Mouse (Mus musculus): Measurements from ENCODE around the gene Mrpl38. TPM values are rescaled to one million over a fixed set of nuclear protein-coding genes. Genes with fewer than 3 reads are reported as not detected.

Mrpl38 gene
- polyA plus RNA-seq, 2 experiments: 17.5 to 39.5 TPM

DNA sequence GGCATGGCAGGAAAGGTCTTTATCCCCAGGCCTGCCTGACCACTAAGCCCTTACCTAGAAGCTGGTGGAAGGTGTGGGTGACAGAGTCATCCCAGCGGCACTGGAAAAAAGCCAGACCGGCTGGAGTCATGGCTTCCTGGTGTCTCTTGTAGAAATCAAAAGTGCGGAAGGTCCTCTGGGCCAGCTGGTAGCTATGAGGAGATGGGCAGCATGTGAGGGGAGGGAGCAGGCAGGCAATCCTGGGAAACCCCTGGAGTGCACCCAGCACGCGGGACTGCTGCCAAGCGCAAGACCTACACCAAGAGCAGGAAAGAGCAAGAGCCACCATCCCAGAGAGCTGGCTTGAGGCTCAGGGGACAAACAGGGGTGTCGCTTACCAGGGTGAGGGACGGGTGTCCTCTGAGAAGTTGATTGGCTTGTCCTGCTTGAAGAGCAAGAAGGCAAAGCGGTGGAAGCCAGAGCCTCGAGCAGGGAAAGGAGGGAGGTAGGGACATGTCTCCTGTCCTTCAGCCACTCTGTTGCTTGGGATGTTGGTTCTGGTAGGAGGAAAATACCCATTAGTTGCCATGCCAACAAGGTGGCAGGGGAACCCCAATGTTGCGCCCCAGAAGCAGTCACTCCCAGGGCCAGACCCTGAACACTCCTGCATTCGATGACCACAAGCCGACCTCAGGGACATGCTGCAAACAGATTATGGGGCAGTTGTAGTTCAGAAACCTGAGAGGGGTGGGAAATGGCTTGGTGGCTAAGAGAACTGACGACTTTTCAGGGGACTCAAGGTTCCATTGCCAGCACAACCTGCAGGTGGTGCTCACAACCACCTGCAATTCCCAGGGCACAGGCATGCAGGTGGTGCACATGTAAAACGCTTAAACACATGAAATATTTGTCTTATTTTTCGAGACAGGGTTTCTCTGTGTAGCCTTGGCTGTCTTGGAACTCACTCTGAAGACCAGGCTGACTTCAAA lies 6.0 kb downstream of the Mrpl38 start:
- TF ChIP-seq CTCF (IDR thresholded peaks at IDR 0.05; ENCODE audit: low read depth) (peak; percentile 60), EP300 (IDR thresholded peaks at IDR 0.05; ENCODE audit: low read depth) (no peak)
- no peak overlapping the region for H3K4me3 ChIP-seq (ENCODE audit: insufficient read depth in 1 of 2, low read depth in 2 of 2, low read length in 2 of 2)
- 77% methylated on average over 16 of the region's 16 CpGs for WGBS (ENCODE audit: insufficient replicate concordance)

DNA sequence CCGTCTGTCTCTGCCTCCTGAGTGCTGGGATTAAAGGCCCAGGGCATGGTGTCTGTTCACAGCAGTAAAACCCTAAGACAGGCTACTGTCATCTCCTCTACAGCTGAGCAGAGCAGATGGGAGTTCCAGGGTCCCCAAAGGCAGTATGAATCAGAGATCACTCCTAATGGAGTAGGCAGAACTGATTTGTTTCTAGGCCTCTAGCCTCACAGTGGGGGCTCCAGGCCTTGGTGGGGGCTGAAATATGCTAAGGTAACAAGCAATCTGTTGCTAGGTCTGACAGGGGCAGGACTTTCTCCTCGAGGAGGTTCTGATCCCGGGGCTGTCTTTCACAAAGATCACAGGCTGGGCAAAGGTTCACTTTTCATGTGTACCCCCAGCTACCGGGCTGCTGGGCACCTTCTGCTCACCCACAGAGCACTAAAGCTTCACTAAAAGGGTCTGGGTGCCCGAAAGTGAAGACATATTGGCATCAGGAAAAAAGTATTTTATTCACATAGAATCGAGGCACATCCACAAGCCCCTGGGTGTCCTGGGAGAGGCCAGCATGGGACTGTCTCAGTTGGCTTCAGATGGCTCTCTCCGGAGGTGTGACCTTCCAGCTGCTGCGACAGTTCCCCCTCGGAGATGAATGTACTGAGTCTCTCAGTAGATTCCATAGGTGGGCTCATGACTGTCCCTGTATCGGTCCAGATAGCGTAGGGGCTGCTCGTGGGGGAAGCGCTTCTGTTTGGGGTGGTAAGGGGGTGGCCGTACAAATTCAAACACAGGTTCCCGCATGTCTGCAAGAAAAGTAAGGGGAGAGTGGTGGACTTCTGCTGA lies 7.1 kb downstream of the Mrpl38 start:
- H3K4me3 ChIP-seq (ENCODE audit: insufficient read depth in 1 of 2, low read depth in 2 of 2, low read length in 2 of 2): peak overlapping the region in 1 of 2 experiments; percentile 48; a peak in 1 of 4 replicates
- ATAC-seq (ENCODE audit: insufficient read depth): no peak
- TF ChIP-seq EP300 (IDR thresholded peaks at IDR 0.05; ENCODE audit: low read depth): no peak
- no peak for TF ChIP-seq CTCF (IDR thresholded peaks at IDR 0.05; ENCODE audit: low read depth)
- no peaks in the 10 kb centered on the region for H3K9me3 ChIP-seq (ENCODE audit: control insufficient read depth, low read length)
- H3K27ac ChIP-seq: no peak overlapping the region
- peaks cover 3 to 12% of the 10 kb centered on the region in 2 experiments; a peak in 3 of 4 replicates for H3K4me1 ChIP-seq (replicated peaks; ENCODE audit: control insufficient read depth in 2 of 2, insufficient read depth in 2 of 2, low read length in 1 of 2)
- H3K36me3 ChIP-seq (replicated peaks; ENCODE audit: control insufficient read depth, insufficient read depth, low read depth): no peaks in the 10 kb centered on the region
- no peak for DNase-seq (ENCODE audit: low read depth in 3 of 3, low spot score in 3 of 3)
- H3K27me3 ChIP-seq (ENCODE audit: control insufficient read depth, insufficient read depth, low read length): no peaks in the 10 kb centered on the region
- H3K4me2 ChIP-seq (ENCODE audit: low read depth): peak overlapping the region; percentile 54
- WGBS (ENCODE audit: insufficient replicate concordance): 77% methylated on average over 15 of the region's 15 CpGs
- H3K9ac ChIP-seq (replicated peaks): no peak overlapping the region

More for the DNA sequence above, 6.0 kb downstream of the Mrpl38 start:
- H3K36me3 ChIP-seq (replicated peaks; ENCODE audit: control insufficient read depth, insufficient read depth, low read depth): no peaks in the 10 kb centered on the region
- DNase-seq (ENCODE audit: low read depth in 3 of 3, low spot score in 3 of 3) (no peak), ATAC-seq (ENCODE audit: insufficient read depth) (no peak)
- no peak overlapping the region for H3K4me2 ChIP-seq (ENCODE audit: low read depth)
- H3K27me3 ChIP-seq (ENCODE audit: control insufficient read depth, insufficient read depth, low read length): no peaks in the 10 kb centered on the region
- peaks cover under 1 to 8% of the 10 kb centered on the region in 2 experiments; a peak in 2 of 4 replicates for H3K4me1 ChIP-seq (replicated peaks; ENCODE audit: control insufficient read depth in 2 of 2, insufficient read depth in 2 of 2, low read length in 1 of 2)
- H3K9ac ChIP-seq (replicated peaks): no peak overlapping the region
- no peaks in the 10 kb centered on the region for H3K9me3 ChIP-seq (ENCODE audit: control insufficient read depth, low read length)
- H3K27ac ChIP-seq: no peak overlapping the region

DNA sequence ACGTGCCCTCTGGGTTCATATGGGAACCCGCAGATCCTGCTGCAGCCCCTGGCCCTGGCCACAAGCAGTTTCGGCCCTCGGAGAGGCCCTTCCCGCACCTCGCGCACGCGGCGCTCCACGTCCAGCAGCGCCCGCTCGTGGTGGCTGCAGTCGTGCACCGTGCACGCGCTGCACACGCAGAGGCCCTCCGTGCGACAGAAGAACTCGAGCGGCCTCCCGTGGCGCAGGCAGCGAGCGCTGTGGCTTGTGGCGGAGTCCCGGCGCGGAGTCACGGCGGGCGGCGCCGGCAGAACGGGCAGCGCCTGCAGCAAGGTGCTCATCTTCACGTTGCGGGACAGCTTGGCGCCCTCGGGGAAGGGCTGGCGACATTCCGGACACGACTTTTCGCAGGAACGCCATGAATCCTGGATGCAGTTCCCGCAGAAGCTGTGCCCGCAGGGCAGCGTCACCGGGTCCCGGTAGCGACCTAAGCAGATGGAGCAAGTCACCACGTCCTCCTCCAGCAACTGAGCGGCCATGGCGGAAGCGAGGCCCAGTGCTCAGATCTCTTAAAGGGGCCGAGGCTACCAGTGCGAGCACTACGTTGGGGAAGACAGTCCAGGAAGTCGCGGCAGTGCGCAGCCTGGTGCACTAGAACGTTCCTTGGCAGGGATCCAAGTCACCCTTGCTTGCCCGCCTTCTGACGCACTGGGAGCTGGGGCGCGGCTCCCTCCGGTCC lies 8.0 kb downstream of the Mrpl38 start, which contains the start of gene Trim65:
Gene Trim65, minus strand, starts transcription at position 641 of the 718 bp plus-strand sequence.
- under 1% methylated on average over 69 of the region's 69 CpGs for WGBS (ENCODE audit: insufficient replicate concordance)
- Histone ChIP-seq H3K4me2 (ENCODE audit: low read depth) (peak within 1 kb of the TSS; percentile 54), H3K27ac (no peak within 1 kb of the TSS), H3K4me3 (ENCODE audit: insufficient read depth in 1 of 2, low read depth in 2 of 2, low read length in 2 of 2) (peak within 1 kb of the TSS; percentile 48 to 56), H3K9ac (replicated peaks) (peak within 1 kb of the TSS; percentile 10), H3K4me1 (replicated peaks; ENCODE audit: control insufficient read depth in 2 of 2, insufficient read depth in 2 of 2, low read length in 1 of 2) (peaks cover 3 to 12% of the 10 kb centered on the region in 2 experiments; a peak in 3 of 4 replicates), H3K36me3 (replicated peaks; ENCODE audit: control insufficient read depth, insufficient read depth, low read depth) (peaks cover 3% of the 10 kb centered on the region), H3K9me3 (ENCODE audit: control insufficient read depth, low read length) (no peaks in the 10 kb centered on the region), H3K27me3 (ENCODE audit: control insufficient read depth, insufficient read depth, low read length) (no peaks in the 10 kb centered on the region)
- ATAC-seq (ENCODE audit: insufficient read depth) (peak; percentile 79), DNase-seq (ENCODE audit: low read depth in 3 of 3, low spot score in 3 of 3) (peak; percentile 55 to 62 (median 56))
- TF ChIP-seq EP300 (IDR thresholded peaks at IDR 0.05; ENCODE audit: low read depth): no peak; the same call in 1 of the 2 replicates
- TF ChIP-seq CTCF (IDR thresholded peaks at IDR 0.05; ENCODE audit: low read depth): peak; percentile 84

DNA sequence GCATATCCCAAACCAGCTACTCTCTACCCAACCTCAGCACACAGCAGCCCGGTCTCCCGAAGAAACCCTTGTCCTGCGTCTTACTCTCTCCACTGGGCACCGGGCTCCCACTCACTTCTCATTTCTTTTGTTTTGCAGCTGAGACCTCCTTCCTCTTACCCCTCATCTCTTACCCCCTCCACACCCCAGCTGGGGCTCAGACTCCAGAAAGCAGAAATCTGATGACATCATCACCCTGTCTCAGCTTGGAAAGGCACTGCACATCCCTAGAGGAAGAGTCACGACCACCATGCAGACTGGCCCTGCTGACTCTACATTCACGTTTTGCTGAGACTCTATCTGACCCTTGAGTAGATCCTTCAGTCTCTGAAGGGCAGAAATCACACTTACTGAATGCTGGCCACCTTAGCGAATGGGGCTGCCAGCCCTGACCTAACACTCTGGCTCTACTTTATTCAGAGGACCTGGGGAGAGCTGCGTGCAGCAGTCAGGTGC lies 8.6 kb downstream of the Mrpl38 start:
- 22% methylated on average over 8 of the region's 8 CpGs for WGBS (ENCODE audit: insufficient replicate concordance)
- TF ChIP-seq EP300 (IDR thresholded peaks at IDR 0.05; ENCODE audit: low read depth): no peak
- TF ChIP-seq CTCF (IDR thresholded peaks at IDR 0.05; ENCODE audit: low read depth): no peak
- 0 out of 2 replicates have a peak, but pooled peaks have one; percentile 1 for ATAC-seq (ENCODE audit: insufficient read depth)
- Histone ChIP-seq H3K4me2 (ENCODE audit: low read depth) (peak overlapping the region; percentile 54), H3K36me3 (replicated peaks; ENCODE audit: control insufficient read depth, insufficient read depth, low read depth) (peaks cover 4% of the 10 kb centered on the region), H3K27ac (no peak overlapping the region), H3K4me3 (ENCODE audit: insufficient read depth in 1 of 2, low read depth in 2 of 2, low read length in 2 of 2) (peak overlapping the region; percentile 48 to 56), H3K27me3 (ENCODE audit: control insufficient read depth, insufficient read depth, low read length) (no peaks in the 10 kb centered on the region), H3K4me1 (replicated peaks; ENCODE audit: control insufficient read depth in 2 of 2, insufficient read depth in 2 of 2, low read length in 1 of 2) (peaks cover 3 to 12% of the 10 kb centered on the region in 2 experiments; a peak in 3 of 4 replicates), H3K9me3 (ENCODE audit: control insufficient read depth, low read length) (no peaks in the 10 kb centered on the region), H3K9ac (replicated peaks) (peak overlapping the region; percentile 10)
- no peak for DNase-seq (ENCODE audit: low read depth in 3 of 3, low spot score in 3 of 3)
